Mouse (Mus musculus) C2C12 (cell line): ENCODE measurements around the gene Iqcf4.

ENCODE experiments used
- CEBPB ChIP-seq: IDR thresholded peaks from one replicate; pipeline ENCODE4 v1.6.1; 2011; ENCODE audit warnings: low read depth, mild to moderate bottlenecking, control low read depth, moderate library complexity
- CTCF ChIP-seq: IDR thresholded peaks from one replicate; pipeline ENCODE4 v1.5.1; 2011; ENCODE audit not compliant: control insufficient read depth, insufficient read depth, insufficient read length
- MYOG ChIP-seq: IDR thresholded peaks from one replicate; pipeline ENCODE4 v1.6.1; 2011; ENCODE audit not compliant: control insufficient read depth, insufficient read length; ENCODE audit errors: extremely low read depth

- TF ChIP-seq CTCF (no peak), CEBPB (no peak), MYOG (no peak)
Observed at GRCm38 (mm10) chr9:106562291-106562690, 8.5 kb downstream of the Iqcf4 start.
